Mouse (Mus musculus): ENCODE data around the gene Jph2.

- TF ChIP-seq POLR2A (IDR thresholded peaks at IDR 0.05; ENCODE audit: borderline replicate concordance, extremely low read depth, insufficient read depth, insufficient read length, poor library complexity, severe bottlenecking), result no peak
- no peak for TF ChIP-seq CTCF (IDR thresholded peaks at IDR 0.05; ENCODE audit: borderline replicate concordance, extremely low read depth, insufficient read depth, insufficient read length)
These were observed 34.6 kb downstream of the Jph2 start for GRCm38 (mm10) chr2:163362940-163363921.
